Mouse (Mus musculus) heart, postnatal 25 days (tissue): ENCODE results near the gene 1190007I07Rik. TPM values are rescaled to one million over a fixed set of nuclear protein-coding genes. Genes with fewer than 3 reads are reported as not detected.

Experiments used
- DNase-seq: peaks from one replicate; pipeline ENCODE4 v3.0.0; 2022; ENCODE audit warnings: low spot score
- intact Hi-C: fragments of 180-260 bp; cut with DNase I; formaldehyde crosslinking; loops from one replicate; pipeline ENCODE4 v1.15.1; 2025
- total RNA-seq, 2 experiments: library from RNA; stranded (reverse); gene quantifications; 2 replicates each; pipeline ENCODE4 v1.2.3; 2021

Gene 1190007I07Rik
- total RNA-seq, result 10 to 100 TPM; 29.3 to 31.4 TPM

- peak; percentile 63 for DNase-seq
- intact Hi-C loops, result loop anchor here (10.0 kb wide), 2 partner anchors 922 to 998 kb away; partner anchors contain the start of genes Ankrd24, Sirt6 and Washc4
These were observed at the start of gene 1190007I07Rik for GRCm38 (mm10) chr10:82622671-82623552. Gene 1190007I07Rik (minus strand): TSS chr10:82623228.

GRCm38 (mm10) chr10:82670205-82670604 lies 47.2 kb upstream of the 1190007I07Rik start:
- intact Hi-C loops, result no loop called here
- no peak for DNase-seq

GRCm38 (mm10) chr10:82666436-82667234 lies 43.6 kb upstream of the 1190007I07Rik start:
- peak; percentile 66 for DNase-seq
- intact Hi-C loops, result loop anchor here (5.0 kb wide), 4 partner anchors 36 to 236 kb away; partner anchors contain the start of gene Nfyb

- intact Hi-C loops, result loop anchor here (5.0 kb wide), 4 partner anchors 36 to 236 kb away; partner anchors contain the start of gene Nfyb
- DNase-seq, result no peak
These were observed 42.9 kb upstream of the 1190007I07Rik start for GRCm38 (mm10) chr10:82665951-82666350.

GRCm38 (mm10) chr10:82663289-82663688 lies 40.3 kb upstream of the 1190007I07Rik start:
- DNase-seq, result no peak
- intact Hi-C loops, result no loop called here

GRCm38 (mm10) chr10:82662267-82662990 lies 39.4 kb upstream of the 1190007I07Rik start:
- intact Hi-C loops, result no loop called here
- DNase-seq, result no peak

- DNase-seq, result no peak
- intact Hi-C loops, result no loop called here
These were observed 38.8 kb upstream of the 1190007I07Rik start for GRCm38 (mm10) chr10:82661820-82662219.

- intact Hi-C loops, result no loop called here
- no peak for DNase-seq
These were observed 31.6 kb upstream of the 1190007I07Rik start for GRCm38 (mm10) chr10:82654581-82654980.

GRCm38 (mm10) chr10:82652625-82653024 lies 29.6 kb upstream of the 1190007I07Rik start:
- intact Hi-C loops, result no loop called here
- DNase-seq, result no peak

GRCm38 (mm10) chr10:82651221-82651620 lies 28.2 kb upstream of the 1190007I07Rik start:
- intact Hi-C loops, result no loop called here

GRCm38 (mm10) chr10:82647205-82647811 lies 24.3 kb upstream of the 1190007I07Rik start:
- intact Hi-C loops, result no loop called here
- no peak for DNase-seq

More at GRCm38 (mm10) chr10:82651221-82651620, 28.2 kb upstream of the 1190007I07Rik start:
- DNase-seq, result no peak

GRCm38 (mm10) chr10:82646083-82646482 lies 23.1 kb upstream of the 1190007I07Rik start:
- intact Hi-C loops, result no loop called here
- no peak for DNase-seq

- intact Hi-C loops, result no loop called here
- no peak for DNase-seq
These were observed 18.5 kb upstream of the 1190007I07Rik start for GRCm38 (mm10) chr10:82641481-82641880.

GRCm38 (mm10) chr10:82639032-82639698 lies 16.1 kb upstream of the 1190007I07Rik start:
- intact Hi-C loops, result no loop called here
- DNase-seq, result no peak

GRCm38 (mm10) chr10:82636321-82636720 lies 13.3 kb upstream of the 1190007I07Rik start:
- intact Hi-C loops, result no loop called here
- no peak for DNase-seq

GRCm38 (mm10) chr10:82634348-82634747 lies 11.3 kb upstream of the 1190007I07Rik start:
- no peak for DNase-seq
- intact Hi-C loops, result no loop called here

GRCm38 (mm10) chr10:82632496-82633280 lies 9.7 kb upstream of the 1190007I07Rik start:
- intact Hi-C loops, result loop anchor here (2.0 kb wide), 1 partner anchor 66 kb away; no protein-coding TSS in a partner anchor
- no peak for DNase-seq

- DNase-seq, result no peak
- intact Hi-C loops, result no loop called here
These were observed 8.1 kb upstream of the 1190007I07Rik start for GRCm38 (mm10) chr10:82631133-82631532.
